Mouse (Mus musculus) forebrain, embryonic 11.5 days (tissue): Measurements from ENCODE around the gene Ubl7. TPM values are rescaled to one million over a fixed set of nuclear protein-coding genes. Genes with fewer than 3 reads are reported as not detected.

Source experiments
- ATAC-seq: fragments of 200-750 bp; cut with Nextera tagmentation; replicated peaks from 2 replicates; pipeline ENCODE4 v1.8.0; 2017; ENCODE audit warnings: moderate TSS enrichment; ENCODE audit not compliant: low FRiP score
- DNase-seq: peaks from one replicate; pipeline ENCODE4 v3.0.0-alpha.2; 2017; ENCODE audit warnings: low spot score
- H3K27ac ChIP-seq: fragments of 300-500 bp; sonication (generic); 2 replicates; pipeline ENCODE4 v1.5.1; 2014; ENCODE audit warnings: low read depth, low read length
- H3K27me3 ChIP-seq: fragments of 300-500 bp; sonication (generic); 2 replicates; pipeline ENCODE4 v1.6.1; 2014; ENCODE audit warnings: mild to moderate bottlenecking, low read length, mixed read lengths; ENCODE audit not compliant: control insufficient read depth, insufficient read depth
- H3K36me3 ChIP-seq: fragments of 300-500 bp; sonication (generic); 2 replicates; pipeline ENCODE4 v1.6.1; 2014; ENCODE audit warnings: mild to moderate bottlenecking, low read length, moderate library complexity, mixed read lengths; ENCODE audit not compliant: control insufficient read depth, insufficient read depth
- H3K4me1 ChIP-seq: fragments of 300-500 bp; sonication (generic); replicated peaks from 2 replicates; pipeline ENCODE4 v1.6.1; 2014; ENCODE audit warnings: low read length, mixed read lengths; ENCODE audit not compliant: control insufficient read depth, insufficient read depth
- H3K4me2 ChIP-seq: fragments of 300-500 bp; sonication (generic); 2 replicates; pipeline ENCODE4 v1.6.1; 2014; ENCODE audit warnings: low read depth, mild to moderate bottlenecking, low read length, moderate library complexity, mixed read lengths; ENCODE audit not compliant: severe bottlenecking
- H3K4me3 ChIP-seq: fragments of 300-500 bp; sonication (generic); 2 replicates; pipeline ENCODE4 v1.5.1; 2014; ENCODE audit warnings: low read depth, low read length
- H3K9ac ChIP-seq: fragments of 300-500 bp; sonication (generic); 2 replicates; pipeline ENCODE4 v1.6.1; 2014; ENCODE audit warnings: low read length
- H3K9me3 ChIP-seq: fragments of 300-500 bp; sonication (generic); 2 replicates; pipeline ENCODE4 v1.6.1; 2016; ENCODE audit warnings: low read length, mixed read lengths; ENCODE audit not compliant: control insufficient read depth
- WGBS: fragments of 180-500 bp; shearing (Covaris S2); extraction: QIAGEN DNeasy Blood & Tissue Kit; methylation state at CpG from one replicate; pipeline ENCODE4 v1.1.7; 2014; 5-methylcytosine and 5-hydroxymethylcytosine counted together
- polyA plus RNA-seq: library from polyadenylated mRNA; unstranded; fragments of >200 nt; fragmentation: Nextera tagmentation; extraction: Ambion mirVana; gene quantifications from 2 replicates; pipeline ENCODE4 v1.2.1, GENCODE M21; 2014

The Ubl7 gene
- polyA plus RNA-seq, 1 experiment from 2014 or later = 114 TPM

GRCm38 (mm10) chr9:57963998-57964395 lies 53.2 kb downstream of the Ubl7 start:
- Histone ChIP-seq H3K4me3 (no peak overlapping the region), H3K9ac (no peak overlapping the region), H3K27me3 (no peaks in the 10 kb centered on the region), H3K36me3 (no peaks in the 10 kb centered on the region), H3K4me2 (no peak overlapping the region), H3K4me1 (no peaks in the 10 kb centered on the region), H3K9me3 (no peaks in the 10 kb centered on the region), H3K27ac (no peak overlapping the region)
- ATAC-seq (no peak), DNase-seq (no peak)
- 85% methylated on average over 5 of the region's 5 CpGs for WGBS

GRCm38 (mm10) chr9:57964528-57965250 lies 53.9 kb downstream of the Ubl7 start:
- Histone ChIP-seq H3K27ac (no peak overlapping the region), H3K9me3 (no peaks in the 10 kb centered on the region), H3K9ac (no peak overlapping the region), H3K36me3 (no peaks in the 10 kb centered on the region), H3K27me3 (no peaks in the 10 kb centered on the region), H3K4me3 (no peak overlapping the region), H3K4me1 (no peaks in the 10 kb centered on the region), H3K4me2 (no peak overlapping the region)
- ATAC-seq = no peak
- WGBS = 78% methylated on average over 6 of the region's 6 CpGs
- no peak for DNase-seq

GRCm38 (mm10) chr9:57965281-57966185 lies 54.8 kb downstream of the Ubl7 start:
- no peaks in the 10 kb centered on the region for H3K4me1 ChIP-seq
- ATAC-seq (no peak), DNase-seq (no peak)
- 79% methylated on average over 12 of the region's 12 CpGs for WGBS
- no peak overlapping the region for H3K9ac ChIP-seq
- H3K27me3 ChIP-seq = no peaks in the 10 kb centered on the region
- H3K36me3 ChIP-seq = no peaks in the 10 kb centered on the region
- H3K4me2 ChIP-seq = no peak overlapping the region
- no peaks in the 10 kb centered on the region for H3K9me3 ChIP-seq
- H3K27ac ChIP-seq = no peak overlapping the region
- no peak overlapping the region for H3K4me3 ChIP-seq

GRCm38 (mm10) chr9:57967237-57967960 lies 56.6 kb downstream of the Ubl7 start:
- Histone ChIP-seq H3K9me3 (no peaks in the 10 kb centered on the region), H3K4me2 (no peak overlapping the region), H3K9ac (no peak overlapping the region), H3K4me1 (0 out of 2 replicates have a peak, but pooled peaks cover 2% of the 10 kb centered on the region), H3K27me3 (no peaks in the 10 kb centered on the region), H3K27ac (no peak overlapping the region), H3K36me3 (no peaks in the 10 kb centered on the region), H3K4me3 (no peak overlapping the region)
- no peak for DNase-seq
- ATAC-seq = no peak
- WGBS = 83% methylated on average over 14 of the region's 14 CpGs

GRCm38 (mm10) chr9:57968166-57968771 lies 57.5 kb downstream of the Ubl7 start:
- Histone ChIP-seq H3K4me3 (no peak overlapping the region), H3K4me1 (0 out of 2 replicates have a peak, but pooled peaks cover 2% of the 10 kb centered on the region), H3K27me3 (no peaks in the 10 kb centered on the region), H3K27ac (no peak overlapping the region), H3K9ac (no peak overlapping the region), H3K9me3 (no peaks in the 10 kb centered on the region), H3K36me3 (no peaks in the 10 kb centered on the region), H3K4me2 (no peak overlapping the region)
- DNase-seq (no peak), ATAC-seq (no peak)
- WGBS = 86% methylated on average over 9 of the region's 9 CpGs

- H3K9me3 ChIP-seq = no peaks in the 10 kb centered on the region
Observed at GRCm38 (mm10) chr9:57968783-57969542, 58.2 kb downstream of the Ubl7 start.

GRCm38 (mm10) chr9:57969736-57970495 lies 59.1 kb downstream of the Ubl7 start:
- H3K27ac ChIP-seq = no peak overlapping the region
- 84% methylated on average over 11 of the region's 11 CpGs for whole genome bisulfite sequencing

More at GRCm38 (mm10) chr9:57968783-57969542, 58.2 kb downstream of the Ubl7 start:
- ATAC-seq (no peak), DNase-seq (no peak)
- H3K4me2 ChIP-seq = no peak overlapping the region
- no peaks in the 10 kb centered on the region for H3K36me3 ChIP-seq
- no peak overlapping the region for H3K27ac ChIP-seq
- H3K4me3 ChIP-seq = no peak overlapping the region
- 0 out of 2 replicates have a peak, but pooled peaks cover 2% of the 10 kb centered on the region for H3K4me1 ChIP-seq
- no peak overlapping the region for H3K9ac ChIP-seq
- H3K27me3 ChIP-seq = no peaks in the 10 kb centered on the region
- 87% methylated on average over 8 of the region's 8 CpGs for WGBS

More at GRCm38 (mm10) chr9:57969736-57970495, 59.1 kb downstream of the Ubl7 start:
- no peak overlapping the region for H3K4me3 ChIP-seq
- DNase-seq (no peak), ATAC-seq (no peak)
- H3K27me3 ChIP-seq = no peaks in the 10 kb centered on the region
- 0 out of 2 replicates have a peak, but pooled peaks cover 2% of the 10 kb centered on the region for H3K4me1 ChIP-seq
- H3K4me2 ChIP-seq = no peak overlapping the region
- H3K9ac ChIP-seq = no peak overlapping the region
- no peaks in the 10 kb centered on the region for H3K9me3 ChIP-seq
- H3K36me3 ChIP-seq = no peaks in the 10 kb centered on the region
